Mouse (Mus musculus): ENCODE data around the gene Me1. TPM values are rescaled to one million over a fixed set of nuclear protein-coding genes. Genes with fewer than 3 reads are reported as not detected.

Me1 gene
- total and polyA plus RNA-seq, 2 experiments from 2014 or later = 9.2 to 35.1 TPM

- Histone ChIP-seq H3K36me3 (replicated peaks; ENCODE audit: control insufficient read depth, insufficient read depth, low read length) (no peaks in the 10 kb centered on the region), H3K4me2 (ENCODE audit: low read depth, low read length) (no peak overlapping the region), H3K4me3 (ENCODE audit: low read depth, low read length) (no peak overlapping the region), H3K9me3 (replicated peaks; ENCODE audit: control insufficient read depth, low read length) (no peaks in the 10 kb centered on the region), H3K9ac (replicated peaks; ENCODE audit: low read depth, low read length) (no peak overlapping the region), H3K27ac (ENCODE audit: low read depth) (no peak overlapping the region), H3K4me1 (ENCODE audit: control insufficient read depth, insufficient read depth) (peaks cover 6% of the 10 kb centered on the region; the same call in 1 of the 2 replicates), H3K27me3 (ENCODE audit: control insufficient read depth, insufficient read depth, low read length) (no peaks in the 10 kb centered on the region)
- ATAC-seq (ENCODE audit: insufficient read depth, low read depth) = no peak
- TF ChIP-seq EP300 (IDR thresholded peaks at IDR 0.05; ENCODE audit: low read depth) (no peak), CTCF (IDR thresholded peaks at IDR 0.05; ENCODE audit: low read depth) (no peak)
- DNase-seq (ENCODE audit: low spot score) = no peak
- 88% methylated on average over 6 of the region's 6 CpGs for WGBS
Measured at GRCm38 (mm10) chr9:86693935-86694334, 1.8 kb downstream of the Me1 start.

- no peak overlapping the region for H3K4me3 ChIP-seq (ENCODE audit: low read depth, low read length)
- no peak overlapping the region for H3K27ac ChIP-seq (ENCODE audit: low read depth)
- H3K9ac ChIP-seq (replicated peaks; ENCODE audit: low read depth, low read length) = no peak overlapping the region
- no peaks in the 10 kb centered on the region for H3K9me3 ChIP-seq (replicated peaks; ENCODE audit: control insufficient read depth, low read length)
- TF ChIP-seq CTCF (IDR thresholded peaks at IDR 0.05; ENCODE audit: low read depth) = no peak; the same call in 1 of the 2 replicates
- no peak overlapping the region for H3K4me2 ChIP-seq (ENCODE audit: low read depth, low read length)
- H3K27me3 ChIP-seq (ENCODE audit: control insufficient read depth, insufficient read depth, low read length) = no peaks in the 10 kb centered on the region
- WGBS = 76% methylated on average over 3 of the region's 3 CpGs
- peaks cover 6% of the 10 kb centered on the region; the same call in 1 of the 2 replicates for H3K4me1 ChIP-seq (ENCODE audit: control insufficient read depth, insufficient read depth)
- ATAC-seq (ENCODE audit: insufficient read depth, low read depth) (no peak), DNase-seq (ENCODE audit: low spot score) (no peak)
- H3K36me3 ChIP-seq (replicated peaks; ENCODE audit: control insufficient read depth, insufficient read depth, low read length) = no peaks in the 10 kb centered on the region
Measured at GRCm38 (mm10) chr9:86692676-86693075, 3.1 kb downstream of the Me1 start.

DNA sequence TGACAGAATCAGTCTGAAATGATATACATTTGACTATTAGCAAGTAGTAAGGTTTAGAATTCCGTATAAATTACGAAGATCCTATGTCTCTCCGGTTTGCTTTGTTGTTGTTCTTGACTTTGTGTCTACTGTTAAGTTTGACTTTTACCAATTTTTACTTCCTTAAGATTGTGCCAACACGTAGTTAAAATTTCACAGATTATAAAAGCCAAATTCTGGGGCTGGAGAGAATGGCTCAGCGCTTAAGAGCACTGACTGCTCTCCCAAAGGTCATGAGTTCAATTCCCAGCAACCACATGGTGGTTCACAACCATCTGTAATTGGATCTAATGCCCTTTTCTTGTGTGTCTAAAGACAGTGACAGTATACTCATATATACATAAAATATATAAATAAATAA is 3.5 kb downstream of the Me1 start:
- H3K27me3 ChIP-seq (ENCODE audit: control insufficient read depth, insufficient read depth, low read length) = no peaks in the 10 kb centered on the region
- 90% methylated on average over 5 of the region's 5 CpGs for WGBS
- TF ChIP-seq EP300 (IDR thresholded peaks at IDR 0.05; ENCODE audit: low read depth) (no peak), CTCF (IDR thresholded peaks at IDR 0.05; ENCODE audit: low read depth) (no peak)
- no peaks in the 10 kb centered on the region for H3K36me3 ChIP-seq (replicated peaks; ENCODE audit: control insufficient read depth, insufficient read depth, low read length)
- H3K4me2 ChIP-seq (ENCODE audit: low read depth, low read length) = no peak overlapping the region
- H3K4me1 ChIP-seq (ENCODE audit: control insufficient read depth, insufficient read depth) = peaks cover 6% of the 10 kb centered on the region; the same call in 1 of the 2 replicates
- H3K4me3 ChIP-seq (ENCODE audit: low read depth, low read length) = no peak overlapping the region
- H3K27ac ChIP-seq (ENCODE audit: low read depth) = no peak overlapping the region
- no peak overlapping the region for H3K9ac ChIP-seq (replicated peaks; ENCODE audit: low read depth, low read length)
- DNase-seq (ENCODE audit: low spot score) (no peak), ATAC-seq (ENCODE audit: insufficient read depth, low read depth) (no peak)
- H3K9me3 ChIP-seq (replicated peaks; ENCODE audit: control insufficient read depth, low read length) = no peaks in the 10 kb centered on the region

GRCm38 (mm10) chr9:86691101-86691500 is 4.7 kb downstream of the Me1 start:
- TF ChIP-seq CTCF (IDR thresholded peaks at IDR 0.05; ENCODE audit: low read depth) = no peak
- TF ChIP-seq EP300 (IDR thresholded peaks at IDR 0.05; ENCODE audit: low read depth) = no peak
- Histone ChIP-seq H3K36me3 (replicated peaks; ENCODE audit: control insufficient read depth, insufficient read depth, low read length) (no peaks in the 10 kb centered on the region), H3K27me3 (ENCODE audit: control insufficient read depth, insufficient read depth, low read length) (no peaks in the 10 kb centered on the region), H3K4me1 (ENCODE audit: control insufficient read depth, insufficient read depth) (peaks cover 3% of the 10 kb centered on the region; the same call in 1 of the 2 replicates), H3K9ac (replicated peaks; ENCODE audit: low read depth, low read length) (no peak overlapping the region), H3K4me3 (ENCODE audit: low read depth, low read length) (no peak overlapping the region), H3K27ac (ENCODE audit: low read depth) (no peak overlapping the region), H3K4me2 (ENCODE audit: low read depth, low read length) (no peak overlapping the region), H3K9me3 (replicated peaks; ENCODE audit: control insufficient read depth, low read length) (no peaks in the 10 kb centered on the region)
- no peak for DNase-seq (ENCODE audit: low spot score)
- WGBS = 88% methylated on average over 3 of the region's 3 CpGs
- no peak for ATAC-seq (ENCODE audit: insufficient read depth, low read depth)

GRCm38 (mm10) chr9:86683713-86684209 is 12.0 kb downstream of the Me1 start:
- ATAC-seq (ENCODE audit: insufficient read depth, low read depth) (no peak), DNase-seq (ENCODE audit: low spot score) (no peak)
- no peaks in the 10 kb centered on the region for H3K36me3 ChIP-seq (replicated peaks; ENCODE audit: control insufficient read depth, insufficient read depth, low read length)
- no peak overlapping the region for H3K4me3 ChIP-seq (ENCODE audit: low read depth, low read length)
- no peak overlapping the region for H3K4me2 ChIP-seq (ENCODE audit: low read depth, low read length)
- H3K27me3 ChIP-seq (ENCODE audit: control insufficient read depth, insufficient read depth, low read length) = no peaks in the 10 kb centered on the region
- no peaks in the 10 kb centered on the region for H3K4me1 ChIP-seq (ENCODE audit: control insufficient read depth, insufficient read depth)
- H3K9ac ChIP-seq (replicated peaks; ENCODE audit: low read depth, low read length) = no peak overlapping the region
- no peak for TF ChIP-seq CTCF (IDR thresholded peaks at IDR 0.05; ENCODE audit: low read depth)
- TF ChIP-seq EP300 (IDR thresholded peaks at IDR 0.05; ENCODE audit: low read depth) = no peak
- no peak overlapping the region for H3K27ac ChIP-seq (ENCODE audit: low read depth)
- H3K9me3 ChIP-seq (replicated peaks; ENCODE audit: control insufficient read depth, low read length) = no peaks in the 10 kb centered on the region
- 67% methylated on average over 8 of the region's 8 CpGs for WGBS

DNA sequence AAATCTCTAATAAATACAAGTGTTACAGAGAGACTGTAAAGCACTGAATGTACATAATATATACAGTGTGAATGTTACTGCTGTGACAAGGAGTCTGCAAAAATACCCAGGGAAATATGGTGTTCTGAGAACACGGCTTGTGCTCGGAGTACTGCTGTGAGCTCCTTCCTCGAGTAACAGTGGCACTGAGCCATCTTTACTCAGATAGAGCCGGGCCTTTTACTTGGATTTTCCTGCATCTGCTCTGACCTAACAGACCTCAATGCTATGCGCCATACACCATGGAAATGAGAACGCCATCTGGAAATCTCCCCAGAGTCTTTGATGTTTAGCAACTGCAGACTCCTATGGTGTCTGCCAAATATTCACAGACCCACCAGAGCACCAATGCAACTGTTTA is 12.9 kb downstream of the Me1 start:
- H3K4me2 ChIP-seq (ENCODE audit: low read depth, low read length) = no peak overlapping the region
- H3K36me3 ChIP-seq (replicated peaks; ENCODE audit: control insufficient read depth, insufficient read depth, low read length) = no peaks in the 10 kb centered on the region
- no peak overlapping the region for H3K27ac ChIP-seq (ENCODE audit: low read depth)
- no peak overlapping the region for H3K4me3 ChIP-seq (ENCODE audit: low read depth, low read length)
- H3K9ac ChIP-seq (replicated peaks; ENCODE audit: low read depth, low read length) = no peak overlapping the region
- DNase-seq (ENCODE audit: low spot score) (no peak), ATAC-seq (ENCODE audit: insufficient read depth, low read depth) (no peak)
- H3K9me3 ChIP-seq (replicated peaks; ENCODE audit: control insufficient read depth, low read length) = no peaks in the 10 kb centered on the region
- H3K27me3 ChIP-seq (ENCODE audit: control insufficient read depth, insufficient read depth, low read length) = no peaks in the 10 kb centered on the region
- H3K4me1 ChIP-seq (ENCODE audit: control insufficient read depth, insufficient read depth) = no peaks in the 10 kb centered on the region
- 69% methylated on average over 6 of the region's 6 CpGs for WGBS
- TF ChIP-seq EP300 (IDR thresholded peaks at IDR 0.05; ENCODE audit: low read depth) = no peak
- no peak for TF ChIP-seq CTCF (IDR thresholded peaks at IDR 0.05; ENCODE audit: low read depth)
